Mouse (Mus musculus) ES-CJ7 (cell line): ENCODE results near the gene Cdc7.

Experiments
- DNase-seq: peaks from one replicate; pipeline ENCODE4 v3.0.0; 2011; ENCODE audit warnings: low read depth, low spot score

The Cdc7 gene

DNA sequence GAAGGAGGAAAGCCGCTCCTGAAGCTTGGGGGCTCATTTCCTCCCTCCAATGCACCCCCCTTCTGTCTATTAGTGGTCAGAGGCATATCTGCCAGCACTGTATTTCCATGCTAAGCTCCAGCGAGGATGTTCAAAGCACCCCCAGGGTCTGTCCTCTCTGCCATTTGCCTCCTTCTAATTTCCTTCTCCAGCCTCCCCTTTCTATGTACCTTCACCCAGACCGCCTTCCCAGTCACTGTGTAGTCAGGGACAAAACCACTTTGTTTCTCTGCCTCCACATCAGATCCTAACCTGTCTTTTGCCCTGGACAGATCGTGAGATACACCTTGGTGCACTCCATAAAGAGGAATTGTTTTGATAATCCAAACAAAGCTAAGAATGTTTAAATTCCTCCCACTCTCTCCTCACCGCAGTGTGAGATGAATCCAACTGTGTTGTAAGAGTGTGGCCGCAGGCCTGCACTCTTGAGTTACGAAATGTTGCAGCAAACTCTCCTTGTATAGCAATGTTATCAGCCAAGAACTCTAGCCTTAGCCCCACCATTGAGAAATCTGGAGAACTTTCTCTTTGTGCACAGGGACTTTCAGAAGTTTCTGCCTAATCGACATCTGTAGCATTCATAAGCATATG is 27.3 kb downstream of the Cdc7 start:
- no peak for DNase-seq

DNA sequence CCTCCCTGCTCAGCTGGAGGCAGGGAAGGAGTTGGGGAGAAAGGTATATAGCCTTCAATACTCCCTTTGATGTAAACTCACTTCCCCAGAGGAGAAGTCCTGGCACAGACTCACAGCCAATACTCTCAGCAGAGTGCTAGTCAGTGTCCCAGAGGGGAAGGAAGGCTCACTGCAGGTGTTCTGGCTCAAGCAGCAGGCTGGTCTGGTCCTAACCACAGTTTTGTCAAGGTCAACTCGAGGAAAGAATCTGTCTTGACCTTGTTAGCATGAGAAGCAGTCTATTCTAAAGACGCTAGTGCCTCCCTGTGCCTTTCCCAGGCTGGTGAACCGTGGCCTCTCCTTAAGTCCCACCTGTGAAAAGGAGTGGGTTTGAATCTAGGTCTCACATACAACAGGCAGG is 30.6 kb downstream of the Cdc7 start:
- peak; percentile 75 for DNase-seq

DNA sequence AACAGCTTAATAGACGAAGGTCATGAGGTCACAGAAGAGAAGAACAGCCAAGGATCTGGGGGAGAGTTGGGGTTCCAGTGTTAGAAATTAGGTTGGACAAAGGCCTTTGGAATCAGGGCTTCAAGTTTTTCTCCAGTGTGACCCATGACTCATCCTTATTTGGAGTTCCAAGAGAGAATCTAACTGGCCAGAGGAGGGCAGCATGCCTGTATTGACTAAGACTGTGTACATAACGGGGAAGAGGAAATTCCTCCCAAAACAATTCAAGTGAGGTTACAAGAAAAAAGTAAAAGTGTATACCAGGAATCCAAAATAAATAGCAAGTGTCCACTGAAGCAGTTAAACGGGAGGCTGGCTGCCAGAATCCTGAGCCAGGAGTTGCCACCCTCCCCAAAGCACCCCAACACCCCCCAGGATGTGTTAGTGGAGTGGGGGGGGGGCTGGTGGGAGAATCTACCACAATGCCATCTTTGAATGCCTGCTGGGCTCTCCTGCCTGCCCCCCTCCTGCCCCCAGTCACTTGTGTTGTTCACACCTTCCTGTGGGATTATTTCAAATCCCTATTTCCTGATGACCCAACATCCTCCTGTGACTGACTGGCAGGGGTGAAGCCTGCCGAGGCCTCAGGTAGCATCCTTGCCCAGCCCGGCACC is 31.9 kb downstream of the Cdc7 start:
- peak; percentile 50 for DNase-seq

DNA sequence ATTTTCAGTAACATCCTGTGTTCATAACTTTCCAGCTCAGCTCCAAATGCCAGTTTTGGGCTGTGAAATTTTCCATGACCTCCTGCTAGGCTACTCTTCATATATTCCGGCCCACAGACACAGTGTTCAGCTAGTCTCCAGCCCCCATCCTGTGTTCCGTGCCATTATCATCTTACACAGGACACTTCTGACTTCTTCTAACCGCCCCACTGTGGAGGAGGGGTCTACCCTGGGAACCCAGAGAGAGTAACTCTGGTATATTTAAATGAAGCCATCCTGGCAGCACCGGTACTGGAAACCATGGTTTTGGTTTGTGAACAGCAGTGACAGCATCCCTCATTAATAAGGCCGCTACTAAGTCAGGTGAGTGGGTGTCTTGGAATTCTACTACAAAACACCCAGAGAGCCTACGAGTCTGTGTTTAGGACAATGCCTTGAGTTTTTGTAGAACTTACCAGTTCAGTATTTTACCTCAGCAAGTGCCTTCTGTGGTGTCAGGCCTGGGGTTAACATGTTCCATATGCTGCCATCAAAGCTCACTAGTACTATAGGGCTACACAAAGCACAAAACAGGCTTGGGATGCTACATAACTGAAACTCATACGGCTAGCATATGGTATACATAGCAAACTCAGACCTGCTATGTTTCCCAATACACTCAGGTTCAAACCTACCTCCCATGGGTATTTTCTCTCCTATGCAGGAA is 32.6 kb downstream of the Cdc7 start:
- no peak for DNase-seq

DNA sequence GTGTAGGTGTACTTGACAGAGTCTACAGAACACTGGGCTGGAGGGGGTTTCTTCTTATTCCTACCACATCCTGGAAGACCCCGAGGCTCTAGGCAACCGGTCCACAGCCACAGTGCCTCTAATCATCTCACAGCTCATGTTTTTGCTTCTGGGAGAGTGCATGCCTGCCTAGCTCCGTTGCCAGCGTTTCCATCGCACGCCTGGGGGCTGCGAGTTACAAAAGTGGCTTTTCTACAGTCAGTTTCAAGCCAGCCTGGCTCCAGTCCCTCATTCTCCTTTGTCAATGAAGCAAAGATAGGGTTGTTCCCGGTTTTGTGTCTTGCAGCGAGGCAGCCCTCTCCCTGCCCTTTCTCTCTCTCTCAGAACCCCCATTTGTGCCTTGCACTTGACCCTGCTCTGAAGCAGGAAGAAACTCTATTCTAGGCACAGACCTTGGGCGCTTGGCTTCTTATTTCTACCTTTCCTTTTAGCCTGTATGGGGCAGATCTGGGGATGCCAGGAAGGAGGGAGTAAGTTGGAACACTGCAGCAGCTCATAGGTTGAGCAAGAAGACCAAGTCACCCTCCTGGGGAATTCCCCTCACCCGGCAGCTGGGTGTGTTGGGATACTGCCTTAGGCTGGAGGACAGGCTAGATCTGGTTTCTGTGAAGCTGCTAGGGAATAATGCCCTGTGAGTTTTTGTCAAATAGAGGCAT is 37.4 kb downstream of the Cdc7 start:
- DNase-seq: peak; percentile 52

DNA sequence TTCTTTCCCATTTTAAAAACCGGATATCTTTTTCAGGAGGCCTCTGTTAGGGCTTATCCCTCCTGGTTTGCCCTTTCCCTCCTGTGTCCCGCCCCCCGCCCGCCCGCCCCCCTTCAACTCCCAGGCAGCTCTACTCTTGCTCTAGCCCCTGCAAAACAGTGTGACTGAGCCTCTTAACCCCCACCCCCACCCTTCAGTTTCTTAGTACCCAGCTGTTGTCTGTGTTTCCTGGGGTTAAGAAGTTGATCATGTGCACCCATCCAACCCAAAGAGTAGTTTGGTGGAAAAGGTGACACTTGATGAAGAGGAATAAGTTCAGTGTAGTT is 37.9 kb downstream of the Cdc7 start:
- no peak for DNase-seq

DNA sequence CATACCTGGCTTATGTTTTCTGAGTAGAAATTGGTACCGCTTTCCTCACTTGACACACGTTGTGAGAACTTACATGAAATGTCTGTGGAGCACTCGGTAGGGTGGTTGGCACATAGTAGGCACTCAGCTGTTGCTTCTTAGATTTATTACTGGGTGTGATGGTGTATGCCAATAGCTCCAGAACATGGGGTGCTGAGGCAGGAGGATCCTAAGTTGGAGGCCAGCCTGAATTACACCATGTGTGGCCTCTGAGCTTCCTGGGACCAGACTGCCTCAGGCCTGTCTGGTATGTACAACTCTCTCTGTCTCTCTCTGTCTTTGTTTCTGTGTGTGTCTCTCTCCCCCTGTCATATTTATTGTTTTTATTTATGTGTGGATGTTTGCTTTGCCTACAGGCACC is 45.6 kb downstream of the Cdc7 start:
- DNase-seq: no peak

DNA sequence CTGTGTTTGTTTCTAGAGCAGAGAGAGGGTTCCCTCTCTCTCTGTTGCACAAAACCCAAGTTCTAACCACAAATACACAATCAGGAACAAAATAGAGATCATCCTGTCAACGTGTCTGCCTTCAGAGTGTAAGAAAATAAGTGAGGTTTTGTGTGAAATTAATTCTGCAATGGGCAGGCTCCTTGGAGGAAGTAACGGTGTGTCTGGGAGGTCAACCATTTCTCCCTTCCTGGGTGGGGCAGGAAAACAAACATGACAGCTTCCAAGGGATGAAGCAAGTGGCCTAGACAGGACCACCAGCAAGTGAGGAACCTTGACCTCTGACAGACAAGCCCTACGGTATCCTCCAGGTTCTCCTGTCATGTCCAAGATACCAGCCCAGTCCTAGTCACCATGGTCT is 46.2 kb downstream of the Cdc7 start:
- no peak for DNase-seq

DNA sequence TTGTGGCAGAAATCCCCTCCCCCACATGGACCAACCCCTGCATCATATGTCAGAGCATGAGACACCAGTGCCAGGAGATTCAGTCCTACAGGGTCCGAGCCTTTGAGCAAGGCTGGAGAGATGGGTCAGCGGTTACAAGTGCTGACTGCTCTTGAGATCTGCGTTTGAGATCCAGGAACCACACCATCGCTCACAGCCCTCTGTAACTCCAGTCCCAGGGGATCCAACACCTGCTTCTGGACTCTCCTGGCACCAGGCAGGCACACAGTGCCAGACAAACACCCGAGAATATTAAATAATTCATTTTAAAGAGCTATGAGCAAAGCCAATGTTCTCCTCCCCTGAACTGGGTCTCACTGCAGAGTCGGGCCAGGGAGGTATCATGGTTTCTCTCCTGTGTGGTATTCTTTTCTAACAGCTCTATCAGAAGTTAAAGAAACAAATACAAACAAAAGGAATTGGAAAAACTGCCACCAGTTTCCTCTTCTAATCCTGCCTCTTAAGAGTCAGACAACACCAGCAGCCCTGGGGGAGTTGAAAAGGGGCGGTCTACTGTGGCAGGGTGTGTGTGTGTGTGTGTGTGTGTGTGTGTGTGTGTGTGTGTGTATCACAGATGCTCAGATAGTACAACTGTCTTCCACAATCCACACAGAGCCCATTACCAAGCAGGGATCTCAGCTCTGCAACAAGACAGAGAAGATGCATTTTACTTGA is 47.4 kb downstream of the Cdc7 start:
- DNase-seq: no peak

DNA sequence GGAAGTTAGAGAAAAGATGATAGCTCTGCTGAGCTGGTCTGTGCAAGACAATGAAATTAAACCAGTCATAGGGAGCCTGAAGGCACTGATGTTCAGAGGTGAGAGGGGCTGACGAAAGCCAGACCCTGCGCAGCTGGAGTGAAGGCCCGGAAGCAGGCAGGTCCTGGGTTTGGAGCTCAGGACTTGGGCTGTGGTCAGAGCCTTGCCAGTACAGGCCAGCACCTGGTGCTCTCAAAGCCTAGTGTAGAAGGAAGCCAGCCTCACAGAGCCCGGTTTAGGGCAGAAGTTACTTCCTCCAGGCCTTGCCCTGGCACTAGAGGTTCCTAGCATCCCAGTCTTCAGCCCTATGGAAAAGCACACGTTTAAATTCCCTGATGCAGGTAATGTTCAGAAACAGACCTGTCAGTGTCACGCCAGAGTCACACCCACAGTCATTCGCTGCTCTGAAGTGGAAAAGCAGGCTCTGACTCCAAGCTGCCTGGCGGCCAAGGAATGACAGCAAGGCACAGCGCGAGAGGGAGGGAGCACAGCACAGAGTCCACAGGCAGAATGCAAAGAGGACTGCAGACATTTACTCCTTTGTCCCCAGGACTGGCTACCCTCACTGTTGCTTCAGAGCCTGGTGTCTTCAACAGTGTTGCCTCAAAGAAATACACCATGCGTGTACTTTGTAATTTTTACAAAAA is 48.1 kb downstream of the Cdc7 start:
- DNase-seq: no peak

DNA sequence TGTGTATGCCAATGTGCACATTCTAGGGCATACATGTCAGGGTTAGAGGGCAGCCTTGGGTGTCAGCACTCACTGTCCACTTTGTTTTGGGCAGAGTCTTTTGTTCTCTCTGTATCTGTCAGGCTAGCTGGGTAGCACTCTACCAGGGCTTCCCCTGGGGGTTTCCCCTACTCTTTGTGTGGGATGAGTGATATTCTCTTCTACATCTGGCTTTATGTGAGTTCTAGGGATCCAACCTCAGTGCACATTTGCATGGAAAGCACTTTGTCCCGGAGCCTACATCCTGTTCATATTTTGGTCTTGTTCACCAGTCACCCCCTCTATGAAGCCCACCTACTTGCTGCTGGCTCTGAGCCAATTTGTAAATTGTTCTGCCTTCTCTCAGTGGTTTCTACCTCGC is 49.3 kb downstream of the Cdc7 start:
- DNase-seq: no peak

DNA sequence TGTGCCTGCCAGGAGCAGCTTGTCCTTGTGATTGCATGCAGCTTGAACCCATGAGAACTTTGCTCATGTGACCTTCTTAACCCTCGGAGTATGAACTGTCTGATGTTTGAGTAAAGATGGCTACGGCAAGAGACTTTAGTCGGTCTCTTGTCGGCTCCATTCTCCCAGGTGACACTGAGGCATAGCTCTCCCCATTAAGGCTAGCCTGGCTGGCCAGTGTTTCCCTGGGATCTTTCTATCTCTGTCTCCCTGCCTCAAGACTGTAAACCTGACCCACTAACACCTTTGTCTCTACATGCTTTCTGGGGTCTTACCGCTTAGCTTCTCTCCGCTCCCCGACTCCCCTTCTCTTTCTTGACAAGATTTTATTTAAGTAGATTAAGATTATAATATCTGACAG is 50.0 kb downstream of the Cdc7 start:
- no peak for DNase-seq

DNA sequence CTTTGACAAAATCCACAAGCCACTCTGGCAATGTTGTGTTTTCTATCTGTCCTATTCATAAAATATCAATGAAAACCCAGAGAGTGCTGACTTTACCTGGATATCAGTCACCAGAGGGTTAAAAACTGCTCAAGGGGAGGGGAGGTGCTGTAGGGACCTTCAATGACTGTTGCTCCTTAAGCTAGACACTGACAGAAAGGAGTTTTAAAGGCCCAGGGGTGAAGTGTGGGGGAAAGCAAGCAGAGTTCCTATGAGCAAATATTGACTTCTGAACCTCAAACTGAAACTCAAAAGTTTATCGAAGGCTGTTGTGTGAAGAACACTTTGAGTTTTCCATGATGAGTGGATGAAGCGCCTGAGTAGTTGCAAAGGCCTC is 50.9 kb downstream of the Cdc7 start:
- no peak for DNase-seq

DNA sequence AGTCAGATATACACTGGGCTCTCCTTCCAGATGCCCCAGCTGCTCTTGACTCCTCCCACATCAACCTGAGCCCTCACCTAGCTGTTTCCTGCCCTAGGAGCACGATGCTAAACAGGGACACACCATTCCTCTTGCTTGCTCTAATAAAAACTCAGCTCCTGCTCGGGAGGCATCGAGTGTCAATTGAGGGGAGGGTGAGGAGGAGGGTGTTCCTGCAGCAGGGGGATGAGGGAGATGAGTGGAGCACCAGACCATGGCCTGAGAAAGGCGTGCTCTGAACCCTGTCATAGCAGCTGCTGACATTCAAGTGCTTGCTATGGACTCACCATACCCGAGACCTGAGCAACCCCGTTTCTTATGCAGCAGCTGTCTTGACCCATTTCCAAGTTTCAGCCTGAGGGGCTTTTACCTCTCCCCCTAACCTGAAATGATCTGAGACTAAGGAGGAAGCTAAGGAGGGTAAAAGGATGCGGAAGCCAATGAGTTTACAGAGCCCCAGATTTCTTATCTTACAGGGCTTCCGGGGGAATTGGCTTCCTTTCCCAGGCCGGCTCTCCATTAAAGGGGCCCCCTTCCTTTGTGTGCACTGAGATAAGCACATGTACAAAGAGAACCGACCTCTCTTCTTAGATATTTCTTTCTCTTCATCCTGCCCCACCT is 51.4 kb downstream of the Cdc7 start:
- DNase-seq: no peak

DNA sequence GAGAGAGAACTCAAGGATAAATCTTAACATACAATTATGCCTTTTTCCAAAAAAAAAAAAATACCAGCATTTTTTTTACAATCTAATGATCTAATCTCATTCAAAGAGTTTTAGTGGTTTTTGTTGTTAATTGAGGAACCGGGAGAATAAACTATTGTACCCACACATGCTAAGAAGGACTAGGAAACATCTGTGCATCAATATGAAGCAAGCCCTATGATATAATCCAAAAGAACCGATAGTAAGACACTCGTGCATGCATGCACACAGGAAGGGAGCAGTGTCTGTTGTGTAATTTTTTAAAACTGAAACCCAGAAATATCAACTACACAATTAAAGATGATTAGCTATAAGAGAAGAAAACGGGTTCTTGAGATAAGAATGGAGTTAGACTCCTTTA is 52.4 kb downstream of the Cdc7 start:
- no peak for DNase-seq

DNA sequence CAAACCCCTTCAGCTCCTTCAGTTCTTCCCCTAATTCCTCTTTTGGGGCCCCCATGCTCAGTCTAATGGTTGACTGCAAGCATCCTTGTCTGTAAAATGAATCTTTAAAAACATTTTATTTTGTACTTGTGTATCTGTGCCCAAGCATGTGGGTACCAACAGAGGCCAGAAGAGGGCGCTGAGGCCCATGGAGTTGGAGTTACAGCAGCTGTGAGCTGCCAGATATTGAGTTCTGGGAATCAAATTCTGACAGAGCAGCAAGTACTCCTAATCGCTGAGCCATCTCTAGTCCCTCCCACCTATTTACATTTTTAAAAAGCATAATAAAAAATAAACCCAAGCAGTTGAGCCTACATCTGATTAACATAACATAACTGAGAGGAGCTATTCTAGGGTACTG is 53.4 kb downstream of the Cdc7 start:
- DNase-seq: peak; percentile 30

DNA sequence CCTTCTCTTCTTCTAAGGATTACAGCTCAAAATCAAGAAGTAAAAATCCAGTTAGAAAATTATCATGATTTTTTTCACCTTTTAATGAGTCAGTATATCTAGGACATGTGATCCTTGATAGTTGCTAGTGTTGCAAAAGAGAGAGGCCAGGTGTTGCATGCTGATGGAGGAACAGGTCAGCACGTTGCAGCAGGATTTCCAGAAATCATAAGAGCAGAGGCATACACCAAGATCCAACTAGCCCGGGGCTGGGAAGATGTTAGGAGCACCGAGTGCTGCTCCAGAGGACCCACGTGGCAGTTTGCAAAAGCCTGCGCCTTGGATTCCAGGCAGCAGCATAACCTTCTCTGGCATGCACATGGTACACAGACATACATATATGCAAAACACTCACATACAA is 54.9 kb downstream of the Cdc7 start:
- no peak for DNase-seq

DNA sequence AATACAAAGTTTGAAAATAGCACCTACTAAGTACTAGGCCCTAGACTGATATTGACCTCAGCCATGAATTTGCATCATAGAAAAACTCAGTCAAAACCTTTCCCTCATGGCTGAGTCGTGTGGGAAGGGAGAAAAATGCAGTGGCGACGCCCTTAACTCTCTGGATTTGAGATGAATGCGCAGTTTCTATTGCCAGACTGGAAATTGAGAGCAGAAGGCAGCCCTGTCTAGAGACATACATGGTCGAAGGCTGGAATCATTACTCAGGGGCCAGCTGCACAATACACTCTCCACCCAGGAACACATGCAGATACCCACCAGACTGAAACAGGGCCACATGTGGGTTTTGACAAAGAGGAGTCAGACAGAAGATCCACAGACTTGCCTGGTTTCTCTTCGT is 55.8 kb downstream of the Cdc7 start:
- no peak for DNase-seq

DNA sequence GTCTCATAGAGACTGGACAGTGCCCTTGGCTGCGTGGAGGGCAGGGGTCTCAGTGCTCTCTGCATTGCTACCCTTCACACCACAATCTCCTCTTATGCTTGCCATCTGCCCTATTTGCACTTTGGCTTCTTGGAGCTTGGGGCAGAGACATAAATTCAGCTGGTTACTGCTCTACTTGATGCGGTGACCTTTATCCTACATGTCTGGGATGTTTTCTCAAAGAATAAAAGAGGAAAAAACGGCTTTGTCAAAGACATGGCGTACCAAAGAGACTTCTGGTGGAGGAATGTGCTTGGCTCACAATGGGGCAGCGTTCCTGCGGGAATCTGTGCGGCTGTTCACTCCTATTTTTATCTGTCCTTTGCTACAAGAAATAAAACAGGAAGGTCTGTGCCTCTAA is 56.2 kb downstream of the Cdc7 start:
- DNase-seq: no peak

DNA sequence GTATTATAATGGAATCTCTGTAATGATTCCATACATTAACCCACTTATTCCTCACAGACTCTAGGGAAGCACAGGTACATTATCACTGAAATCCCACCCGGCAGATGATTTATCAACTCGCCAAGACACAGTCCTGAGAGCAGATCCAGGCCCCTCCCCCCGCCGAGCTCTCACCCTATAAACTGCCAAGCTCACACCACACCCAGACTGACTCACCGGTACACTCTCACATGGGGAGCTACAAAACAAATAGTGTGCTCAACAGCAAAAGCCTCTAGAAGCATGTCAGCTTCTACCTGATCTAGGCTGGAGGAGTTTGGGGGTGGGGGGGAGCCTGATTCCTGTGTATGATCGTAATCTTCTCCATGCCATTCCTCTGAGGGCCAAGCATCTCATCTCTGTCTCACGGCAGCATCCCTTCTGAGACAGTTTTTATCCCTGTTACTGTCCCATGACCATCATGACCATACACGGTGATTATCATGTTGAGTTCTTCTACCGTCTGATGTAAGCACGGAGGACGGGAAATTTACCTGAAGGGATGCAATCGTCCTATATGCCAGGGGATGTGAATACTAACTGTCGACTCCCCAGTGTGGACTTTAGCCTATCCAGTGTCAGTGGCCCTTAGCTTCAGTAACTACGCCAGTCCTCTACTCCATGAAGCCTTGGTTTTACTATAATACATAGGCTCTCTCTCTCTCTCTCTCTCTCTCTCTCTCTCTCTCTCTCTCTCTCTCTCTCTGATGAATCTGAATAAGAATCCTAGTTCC is 57.4 kb downstream of the Cdc7 start:
- DNase-seq: no peak
